Mouse (Mus musculus) B cell, adult 2 months (primary cell): ENCODE measurements around the gene Chd8.
"Not testable (repeated sequence)": the region's sequence is repeated elsewhere in the genome, so short reads cannot be mapped to it uniquely, and the experiment has no call there.

ENCODE experiments used
- DNase-seq, 2 experiments: peaks; one replicate each; pipeline ENCODE4 v3.0.0; 2022

The Chd8 gene

GRCm38 (mm10) chr14:52257484-52258213, at the start of gene Chd8:
Chd8 (minus strand) TSS chr14:52257780.
- peak; percentile 99 for DNase-seq

- DNase-seq, result no peak
Measured at GRCm38 (mm10) chr14:52306100-52306499, 48.5 kb upstream of the Chd8 start.

- peak; percentile 87 for DNase-seq
Measured at GRCm38 (mm10) chr14:52304644-52305271, 47.2 kb upstream of the Chd8 start, which contains the start of gene Mettl3. Mettl3 (minus strand) TSS chr14:52305128.

GRCm38 (mm10) chr14:52303517-52303916, 45.9 kb upstream of the Chd8 start:
- DNase-seq, result not testable (repeated sequence)

GRCm38 (mm10) chr14:52295558-52296264, 38.1 kb upstream of the Chd8 start:
- no peak for DNase-seq

GRCm38 (mm10) chr14:52284191-52284590, 26.6 kb upstream of the Chd8 start:
- no peak for DNase-seq

- no peak for DNase-seq
Measured at GRCm38 (mm10) chr14:52283629-52284028, 26.0 kb upstream of the Chd8 start.

- no peak for DNase-seq
Measured at GRCm38 (mm10) chr14:52279747-52280120, 22.2 kb upstream of the Chd8 start.

- DNase-seq, result peak; percentile 99
Measured at GRCm38 (mm10) chr14:52278932-52279746, 21.6 kb upstream of the Chd8 start, which contains the start of the genes Tox4 and Rab2b. Tox4 (plus strand) TSS chr14:52279146. Rab2b (minus strand) TSS chr14:52279545.

- DNase-seq, result no peak
Measured at GRCm38 (mm10) chr14:52277210-52277609, 19.6 kb upstream of the Chd8 start.

- no peak for DNase-seq
Measured at GRCm38 (mm10) chr14:52272781-52273180, 15.2 kb upstream of the Chd8 start.

GRCm38 (mm10) chr14:52256311-52257175, 1.0 kb downstream of the Chd8 start:
- peak; percentile 11 to 23 for DNase-seq

GRCm38 (mm10) chr14:52246129-52246528, 11.5 kb downstream of the Chd8 start:
- no peak for DNase-seq

- DNase-seq, result no peak
Measured at GRCm38 (mm10) chr14:52244690-52245042, 12.9 kb downstream of the Chd8 start.

- DNase-seq, result peak; percentile 98
Measured at GRCm38 (mm10) chr14:52244041-52244689, 13.4 kb downstream of the Chd8 start.

- no peak for DNase-seq
Measured at GRCm38 (mm10) chr14:52236216-52236615, 21.4 kb downstream of the Chd8 start.

GRCm38 (mm10) chr14:52235165-52235564, 22.4 kb downstream of the Chd8 start:
- DNase-seq, result no peak

- DNase-seq, result no peak
Measured at GRCm38 (mm10) chr14:52232249-52232648, 25.3 kb downstream of the Chd8 start.

- no peak for DNase-seq
Measured at GRCm38 (mm10) chr14:52225972-52226371, 31.6 kb downstream of the Chd8 start.

GRCm38 (mm10) chr14:52217261-52217660, 40.3 kb downstream of the Chd8 start:
- DNase-seq, result no peak

- DNase-seq, result no peak
Measured at GRCm38 (mm10) chr14:52199412-52199811, 58.2 kb downstream of the Chd8 start.
